Mouse (Mus musculus) right cerebral cortex, postnatal 36 days (tissue): Measurements from ENCODE around the gene Gm3448.
"Not testable (repeated sequence)": the region's sequence is repeated elsewhere in the genome, so short reads cannot be mapped to it uniquely, and the experiment has no call there.

Experiments
- DNase-seq, 2 experiments: peaks; one replicate each; pipeline ENCODE4 v3.0.0; 2022; ENCODE audit warnings: low spot score in 2 of 2, mixed read lengths in 1 of 2

Gm3448 gene

GRCm38 (mm10) chr17:15031414-15031813, 9.9 kb downstream of the Gm3448 start:
- DNase-seq, result not testable (repeated sequence)

DNA sequence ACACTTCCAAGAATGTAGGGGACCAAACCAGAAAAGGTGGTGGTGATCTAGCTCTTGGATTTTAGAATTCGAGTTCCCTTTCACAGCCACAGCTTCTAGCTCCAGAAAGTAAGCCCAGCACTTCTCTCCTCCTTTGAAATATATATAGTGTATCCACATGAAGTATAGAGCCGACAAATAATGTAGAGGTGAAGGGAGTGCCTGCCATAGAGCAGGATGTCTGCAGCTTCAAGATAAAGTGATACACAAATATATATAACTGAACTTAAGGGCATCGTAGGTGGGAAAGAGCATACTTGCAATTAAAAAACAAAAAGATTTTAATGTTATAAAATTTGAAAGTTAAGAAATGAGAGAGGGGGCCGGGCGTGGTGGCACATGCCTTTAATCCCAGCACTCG, 15.8 kb downstream of the Gm3448 start:
- not testable (repeated sequence) for DNase-seq

DNA sequence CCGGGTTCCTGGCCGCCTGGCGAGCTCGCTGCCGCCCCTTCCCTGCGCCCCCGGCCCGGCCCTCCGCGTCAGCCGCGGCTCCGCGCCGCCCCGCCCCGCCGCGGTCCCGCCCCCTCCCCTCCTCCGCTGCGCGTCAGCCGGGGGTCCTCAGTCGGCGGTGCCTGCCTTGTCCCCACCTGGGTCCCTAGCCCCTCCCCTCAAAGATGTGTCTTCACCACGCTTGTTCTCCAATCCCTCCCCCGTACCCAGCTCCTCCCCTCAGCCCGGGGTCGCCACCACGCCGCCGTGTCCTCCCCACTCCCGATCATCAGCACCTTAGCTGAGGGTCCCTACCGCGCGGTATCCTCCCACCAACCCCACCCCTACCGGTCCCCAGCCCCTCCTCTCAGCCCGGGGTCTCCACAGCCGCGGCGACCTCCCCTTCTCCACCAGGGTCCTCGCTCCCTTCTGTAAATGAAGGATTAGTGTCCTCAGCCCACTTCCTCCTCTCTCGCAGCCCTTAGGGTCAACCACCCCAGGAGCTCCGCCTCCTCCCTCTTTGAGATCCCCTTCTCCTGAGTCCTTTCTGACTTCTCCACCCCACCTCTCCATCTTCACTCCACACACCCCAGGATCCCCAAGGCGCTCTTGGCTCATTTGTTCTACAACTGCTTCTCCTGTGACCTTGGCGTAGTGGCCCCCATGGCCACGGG, 16.7 kb downstream of the Gm3448 start:
- not testable (repeated sequence) for DNase-seq

- DNase-seq, result not testable (repeated sequence)
Measured at GRCm38 (mm10) chr17:15023878-15024492, 17.4 kb downstream of the Gm3448 start.

DNA sequence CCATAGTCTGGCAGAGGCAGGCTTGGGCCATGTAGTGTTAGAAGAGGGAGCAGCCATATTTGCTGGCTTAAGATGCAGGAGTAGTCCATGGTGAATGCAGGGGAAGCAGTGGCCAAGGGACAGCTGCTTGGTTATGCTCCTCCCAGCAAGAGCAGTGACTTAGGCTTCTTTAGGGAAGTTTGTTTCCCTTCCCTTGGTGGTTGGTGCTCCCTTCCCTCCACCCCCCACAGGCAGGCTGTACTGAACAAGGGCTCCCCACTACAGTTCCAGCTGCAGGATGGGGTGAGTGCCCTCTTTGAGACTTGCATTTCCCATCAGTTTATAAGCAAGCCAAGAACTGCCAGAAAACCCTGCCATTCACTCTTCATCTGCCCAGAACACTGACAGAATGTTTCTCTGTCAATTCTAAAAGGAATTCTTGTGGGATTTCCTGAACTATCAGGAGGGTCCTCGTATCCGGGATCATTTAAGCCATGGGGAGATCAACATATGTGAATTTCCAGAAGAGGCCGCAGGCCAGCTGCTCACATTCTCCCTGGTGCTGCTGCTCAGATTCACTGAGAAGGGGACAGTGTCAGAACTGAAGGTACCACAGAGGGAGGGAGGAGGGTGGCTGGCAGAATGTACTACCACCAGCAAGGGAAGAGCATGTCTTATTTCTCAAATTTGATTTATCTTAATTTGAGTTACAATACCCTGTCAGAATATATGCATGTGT, 19.7 kb downstream of the Gm3448 start:
- peak; percentile 4 to 12 for DNase-seq

- not testable (repeated sequence) for DNase-seq
Measured at GRCm38 (mm10) chr17:15009706-15010413, 31.5 kb downstream of the Gm3448 start, which contains the start of gene Gm3435. Gene Gm3435, plus strand, starts transcription at chr17:15010176.

GRCm38 (mm10) chr17:15009088-15009487, 32.2 kb downstream of the Gm3448 start:
- not testable (repeated sequence) for DNase-seq

GRCm38 (mm10) chr17:15000047-15000446, 41.3 kb downstream of the Gm3448 start:
- DNase-seq, result not testable (repeated sequence)

GRCm38 (mm10) chr17:14994140-14994539, 47.2 kb downstream of the Gm3448 start:
- DNase-seq, result not testable (repeated sequence)

- not testable (repeated sequence) for DNase-seq
Measured at GRCm38 (mm10) chr17:14993139-14993832, 48.1 kb downstream of the Gm3448 start.

DNA sequence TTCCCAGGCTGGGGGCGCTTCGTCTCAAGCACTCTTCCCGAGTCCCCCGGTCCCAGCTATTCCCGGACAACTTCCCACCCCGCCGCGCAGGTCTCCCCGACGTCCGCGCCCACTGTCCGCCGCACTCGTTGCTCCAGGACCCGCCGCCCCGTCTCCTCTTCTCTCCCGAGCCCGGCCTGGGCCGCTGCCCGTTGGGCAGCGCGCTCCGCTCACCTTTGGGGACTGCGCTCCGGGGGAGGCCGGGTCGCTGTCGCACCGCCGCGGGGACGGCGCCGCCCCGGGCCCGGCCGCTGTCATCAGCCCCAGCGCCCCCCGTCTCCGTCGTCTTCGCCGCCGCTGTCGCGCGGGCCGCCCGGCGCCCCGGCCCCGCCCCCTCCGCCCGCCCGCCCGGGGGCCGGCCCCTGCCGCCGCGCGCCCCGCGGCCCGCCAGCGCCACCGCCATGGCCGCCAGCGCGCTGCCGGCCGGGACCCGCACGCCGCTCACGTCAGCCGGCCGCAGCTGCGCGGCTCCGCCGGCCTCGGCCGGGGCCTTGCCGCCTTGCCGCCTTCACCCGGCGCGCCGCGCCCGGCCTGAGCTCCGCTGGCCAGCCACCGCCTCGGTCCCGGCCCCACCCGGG, 48.7 kb downstream of the Gm3448 start:
- not testable (repeated sequence) for DNase-seq

- DNase-seq, result not testable (repeated sequence)
Measured at GRCm38 (mm10) chr17:14990116-14990702, 51.1 kb downstream of the Gm3448 start.

- DNase-seq, result not testable (repeated sequence)
Measured at GRCm38 (mm10) chr17:14978362-14979038, 62.8 kb downstream of the Gm3448 start, which contains the start of the genes 9030025P20Rik and Gm3417. Gene 9030025P20Rik, plus strand, starts transcription at chr17:14978468. Gene Gm3417, minus strand, starts transcription at chr17:14978790.

DNA sequence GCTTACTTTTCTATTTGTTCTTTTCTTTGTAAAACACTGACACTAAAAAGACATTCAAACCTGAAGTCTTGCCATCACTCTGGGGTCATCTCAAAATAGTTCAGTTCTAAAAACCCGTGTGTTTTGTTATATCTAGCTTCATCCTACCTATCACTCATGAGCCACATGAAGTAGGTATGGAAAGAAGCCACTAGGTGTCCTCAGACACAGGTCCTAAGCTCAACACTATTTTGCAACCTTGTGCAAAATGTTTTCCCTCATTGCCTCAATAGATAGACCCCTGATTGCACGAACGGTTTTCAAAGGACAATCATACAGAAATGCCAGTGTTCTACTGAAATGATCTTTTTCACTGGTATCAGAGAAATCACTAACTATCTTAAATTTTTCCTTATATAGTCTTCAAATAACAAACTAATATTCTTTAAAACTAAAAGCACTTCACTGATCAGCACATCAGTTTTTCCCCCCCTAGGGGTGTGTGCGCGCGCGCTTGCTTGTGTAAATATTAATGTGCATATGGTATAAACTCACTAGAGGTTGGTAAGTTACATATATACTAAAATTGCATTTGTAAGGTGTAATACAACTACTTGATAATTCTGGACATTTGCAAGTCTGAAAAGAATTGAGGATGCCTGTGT, 63.5 kb downstream of the Gm3448 start:
- DNase-seq, result not testable (repeated sequence)

DNA sequence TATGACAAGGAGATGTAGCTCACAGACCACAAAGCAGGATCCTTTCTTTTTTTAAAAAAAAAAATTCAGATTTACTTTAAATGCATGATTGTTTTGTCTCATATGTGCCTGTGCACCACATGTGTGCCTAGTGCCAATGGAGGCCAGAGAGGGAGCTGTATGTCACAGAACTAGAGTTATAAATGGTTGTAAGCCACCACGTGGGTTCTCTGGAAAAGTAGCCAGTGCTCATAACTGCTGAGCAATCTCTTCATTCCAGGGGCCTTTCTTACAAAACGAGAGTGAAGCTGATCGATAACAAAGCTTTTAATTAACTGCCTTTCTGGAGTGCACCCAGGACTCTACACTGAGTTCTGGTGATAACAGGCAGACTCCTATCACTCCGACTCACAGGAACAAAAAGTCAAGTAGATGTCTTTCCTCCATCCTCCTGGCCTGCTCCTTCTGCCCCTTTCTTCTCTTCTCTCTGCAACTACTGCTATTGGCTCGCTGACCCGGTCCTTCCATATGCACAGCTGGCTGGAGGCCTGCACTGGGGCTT, 72.9 kb downstream of the Gm3448 start:
- not testable (repeated sequence) for DNase-seq

GRCm38 (mm10) chr17:14961557-14962154, 79.7 kb downstream of the Gm3448 start:
- DNase-seq, result not testable (repeated sequence)

DNA sequence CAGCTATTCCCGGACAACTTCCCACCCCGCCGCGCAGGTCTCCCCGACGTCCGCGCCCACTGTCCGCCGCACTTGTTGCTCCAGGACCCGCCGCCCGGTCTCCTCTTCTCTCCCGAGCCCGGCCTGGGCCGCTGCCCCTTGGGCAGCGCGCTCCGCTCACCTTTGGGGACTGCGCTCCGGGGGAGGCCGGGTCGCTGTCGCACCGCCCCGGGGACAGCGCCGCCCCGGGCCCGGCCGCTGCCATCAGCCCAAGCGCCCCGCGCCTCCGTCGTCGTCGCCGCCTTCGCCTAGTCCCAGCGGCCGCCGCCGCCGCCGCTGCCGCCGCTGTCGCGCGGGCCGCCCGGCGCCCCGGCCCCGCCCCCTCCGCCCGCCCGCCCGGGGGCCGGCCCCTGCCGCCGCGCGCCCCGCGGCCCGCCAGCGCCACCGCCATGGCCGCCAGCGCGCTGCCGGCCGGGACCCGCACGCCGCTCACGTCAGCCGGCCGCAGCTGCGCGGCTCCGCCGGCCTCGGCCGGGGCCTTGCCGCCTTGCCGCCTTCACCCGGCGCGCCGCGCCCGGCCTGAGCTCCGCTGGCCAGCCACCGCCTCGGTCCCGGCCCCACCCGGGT, 80.3 kb downstream of the Gm3448 start, which contains the start of gene Phf10:
TSS of gene Phf10 (minus strand) at position 323 of the 606 bp plus-strand sequence.
- not testable (repeated sequence) for DNase-seq

DNA sequence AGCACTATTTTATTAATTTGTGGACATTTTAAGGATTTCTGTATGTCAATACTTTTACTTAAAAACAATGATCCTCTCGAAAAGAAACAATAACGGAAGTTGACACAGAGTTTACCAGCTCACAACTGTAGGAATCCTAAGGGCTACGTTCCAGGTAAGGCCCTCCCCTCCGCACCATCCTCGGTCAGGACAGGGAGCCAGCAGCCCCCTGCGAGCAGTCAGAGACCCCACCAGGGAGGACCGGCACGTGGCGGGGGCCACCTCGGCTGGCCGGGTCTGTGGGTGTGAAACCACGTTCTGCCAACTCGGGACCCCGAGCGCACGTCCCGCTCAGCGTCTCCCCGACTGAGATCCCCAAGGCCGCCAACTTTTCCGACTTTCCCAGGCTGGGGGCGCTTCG, 80.8 kb downstream of the Gm3448 start:
- no peak for DNase-seq
